Mouse (Mus musculus) T-cell, adult 2 months (primary cell): ENCODE results near the gene Msantd1.
A peak's percentile ranks its signal among the peaks of the same experiment; 100 is the strongest.
"Not testable (repeated sequence)": the region's sequence is repeated elsewhere in the genome, so short reads cannot be mapped to it uniquely, and the experiment has no call there.

Experiments used
- DNase-seq: peaks from one replicate; pipeline ENCODE4 v3.0.0; 2022; ENCODE audit warnings: low spot score

The Msantd1 gene

GRCm38 (mm10) chr5:34907910-34908725 is at the start of gene Msantd1:
TSS of gene Msantd1 (plus strand) at chr5:34908012.
- DNase-seq: no peak

- no peak for DNase-seq
These were observed 42.4 kb upstream of the Msantd1 start for GRCm38 (mm10) chr5:34865367-34865766.

GRCm38 (mm10) chr5:34880307-34880706 is 27.5 kb upstream of the Msantd1 start:
- DNase-seq: not testable (repeated sequence)

- no peak for DNase-seq
These were observed 26.8 kb upstream of the Msantd1 start for GRCm38 (mm10) chr5:34881023-34881422.

- no peak for DNase-seq
These were observed 22.6 kb upstream of the Msantd1 start for GRCm38 (mm10) chr5:34885250-34885649.

- no peak for DNase-seq
These were observed 18.6 kb upstream of the Msantd1 start for GRCm38 (mm10) chr5:34889252-34889651.

- DNase-seq: no peak
These were observed 10.9 kb upstream of the Msantd1 start for GRCm38 (mm10) chr5:34896697-34897453.

GRCm38 (mm10) chr5:34899787-34900469 is 7.9 kb upstream of the Msantd1 start:
- no peak for DNase-seq

GRCm38 (mm10) chr5:34902371-34902770 is 5.4 kb upstream of the Msantd1 start:
- DNase-seq: no peak

- no peak for DNase-seq
These were observed 4.9 kb upstream of the Msantd1 start for GRCm38 (mm10) chr5:34902811-34903385.

GRCm38 (mm10) chr5:34904412-34904811 is 3.4 kb upstream of the Msantd1 start:
- DNase-seq: no peak

GRCm38 (mm10) chr5:34907230-34907629 is 582 bp upstream of the Msantd1 start:
- DNase-seq: no peak

- DNase-seq: no peak
These were observed 1.2 kb downstream of the Msantd1 start for GRCm38 (mm10) chr5:34908726-34909633.

GRCm38 (mm10) chr5:34909634-34910503 is 2.1 kb downstream of the Msantd1 start:
- no peak for DNase-seq

GRCm38 (mm10) chr5:34910504-34910815 is 2.6 kb downstream of the Msantd1 start:
- no peak for DNase-seq

GRCm38 (mm10) chr5:34915801-34916200 is 8.0 kb downstream of the Msantd1 start:
- peak; percentile 41 for DNase-seq

- DNase-seq: no peak
These were observed 9.4 kb downstream of the Msantd1 start for GRCm38 (mm10) chr5:34917234-34917655.

- no peak for DNase-seq
These were observed 11.0 kb downstream of the Msantd1 start for GRCm38 (mm10) chr5:34918785-34919184.

- DNase-seq: no peak
These were observed 14.7 kb downstream of the Msantd1 start for GRCm38 (mm10) chr5:34922531-34922930.

GRCm38 (mm10) chr5:34923920-34924319 is 16.1 kb downstream of the Msantd1 start:
- DNase-seq: no peak
